Comparison of ENCODE assay signal across 12 mouse cellular contexts in genomic region chr12:108914709-108915340, GRCm38 (mm10). TPM values are rescaled to one million over a fixed set of nuclear protein-coding genes. Genes with fewer than 3 reads are reported as not detected.
DNase-seq lines count a peak whose midpoint lies in the region; ATAC-seq and TF ChIP-seq lines count a peak whose summit lies in the region.
"Had no signal": no experiment of that assay in that cellular context is flagged by ENCODE, and none has a peak within 500 bp of the region (broad histone marks: within the 10 kb centered on the region; RNA-seq: fewer than 3 reads in every experiment).

No protein-coding gene starts in this region.

- peaks cover 85% of the 10 kb centered on the region for H3K4me1 ChIP-seq in forebrain, embryonic 12.5 days
- peaks cover 35% of the 10 kb centered on the region for H3K4me1 ChIP-seq in forebrain, embryonic 16.5 days (replicated peaks; ENCODE audit: control insufficient read depth, insufficient read depth, low read length)
- peaks cover 63% of the 10 kb centered on the region for H3K4me1 ChIP-seq in midbrain, embryonic 10.5 days
- peaks cover 39% of the 10 kb centered on the region for H3K4me1 ChIP-seq in midbrain, postnatal 0 days (ENCODE audit: insufficient read depth, low read length)

- TF ChIP-seq CTCF in midbrain, postnatal 0 days (IDR thresholded peaks at IDR 0.05): no peak
- TF ChIP-seq CTCF in left cerebral cortex, adult 2 months (IDR thresholded peaks at IDR 0.05): no peak

- H3K36me3 ChIP-seq in forebrain, embryonic 12.5 days (replicated peaks): no peaks in the 10 kb centered on the region
- H3K36me3 ChIP-seq in forebrain, embryonic 16.5 days (ENCODE audit: control insufficient read depth, insufficient read depth): no peaks in the 10 kb centered on the region
- no peaks in the 10 kb centered on the region for H3K36me3 ChIP-seq in midbrain, embryonic 10.5 days
- no peaks in the 10 kb centered on the region for H3K36me3 ChIP-seq in midbrain, postnatal 0 days (ENCODE audit: insufficient read depth, low read length)
- no peaks in the 10 kb centered on the region for H3K36me3 ChIP-seq in myocyte (ENCODE audit: control insufficient read depth, insufficient read depth)

- no peak overlapping the region for H3K4me2 ChIP-seq in forebrain, embryonic 12.5 days
- H3K4me2 ChIP-seq in forebrain, embryonic 16.5 days (ENCODE audit: low read length): no peak overlapping the region
- no peak overlapping the region for H3K4me2 ChIP-seq in midbrain, postnatal 0 days (ENCODE audit: low read depth, low read length, poor library complexity, severe bottlenecking)
- peak overlapping the region; percentile 30 for H3K4me2 ChIP-seq in myocyte (ENCODE audit: low read depth)

- H3K9me3 ChIP-seq in forebrain, embryonic 12.5 days: no peaks in the 10 kb centered on the region
- H3K9me3 ChIP-seq in forebrain, embryonic 16.5 days (ENCODE audit: control insufficient read depth, low read length): no peaks in the 10 kb centered on the region
- no peaks in the 10 kb centered on the region for H3K9me3 ChIP-seq in midbrain, embryonic 10.5 days (replicated peaks)
- H3K9me3 ChIP-seq in midbrain, postnatal 0 days (ENCODE audit: low read length): no peaks in the 10 kb centered on the region

- 0 out of 2 replicates have a peak overlapping the region, but pooled peaks have one; percentile 38 for H3K27ac ChIP-seq in forebrain, embryonic 12.5 days
- H3K27ac ChIP-seq in forebrain, embryonic 16.5 days (ENCODE audit: low read length): no peak overlapping the region
- H3K27ac ChIP-seq in midbrain, embryonic 10.5 days (replicated peaks): peak overlapping the region; percentile 77
- no peak overlapping the region for H3K27ac ChIP-seq in midbrain, postnatal 0 days (ENCODE audit: low read depth, low read length)
- no peak overlapping the region for H3K27ac ChIP-seq in left cerebral cortex, adult 2 months

- H3K4me3 ChIP-seq in forebrain, embryonic 12.5 days (replicated peaks): no peak overlapping the region
- no peak overlapping the region for H3K4me3 ChIP-seq in forebrain, embryonic 16.5 days (replicated peaks; ENCODE audit: low read length)
- no peak overlapping the region for H3K4me3 ChIP-seq in midbrain, embryonic 10.5 days
- no peak overlapping the region for H3K4me3 ChIP-seq in midbrain, postnatal 0 days (ENCODE audit: low read depth, low read length)
- H3K4me3 ChIP-seq in myocyte: no peak overlapping the region
- H3K4me3 ChIP-seq in left cerebral cortex, adult 2 months: no peak overlapping the region

- H3K27me3 ChIP-seq in forebrain, embryonic 12.5 days: peaks cover 8% of the 10 kb centered on the region
- H3K27me3 ChIP-seq in forebrain, embryonic 16.5 days (replicated peaks; ENCODE audit: control insufficient read depth, insufficient read depth, low read length): no peaks in the 10 kb centered on the region
- 0 out of 2 replicates have a peak, but pooled peaks cover 5% of the 10 kb centered on the region for H3K27me3 ChIP-seq in midbrain, embryonic 10.5 days (ENCODE audit: low read depth, poor library complexity, severe bottlenecking)
- no peaks in the 10 kb centered on the region for H3K27me3 ChIP-seq in midbrain, postnatal 0 days (ENCODE audit: insufficient read depth, low read length)
- no peaks in the 10 kb centered on the region for H3K27me3 ChIP-seq in myocyte (ENCODE audit: control insufficient read depth, insufficient read depth, insufficient read length)

- 69% methylated on average over 12 of the region's 12 CpGs for WGBS in forebrain, embryonic 12.5 days
- WGBS in forebrain, embryonic 16.5 days: 59% methylated on average over 12 of the region's 12 CpGs
- WGBS in midbrain, embryonic 10.5 days: 74% methylated on average over 12 of the region's 12 CpGs
- WGBS in midbrain, postnatal 0 days: 62% methylated on average over 12 of the region's 12 CpGs

- intact Hi-C loops in left cerebral cortex, adult 2 months (cut with DNase I): no loop called here

- no peak for DNase-seq in midbrain, embryonic 10.5 days (ENCODE audit: low spot score)
- DNase-seq in midbrain, postnatal 0 days (ENCODE audit: low spot score): no peak
- DNase-seq in forelimb bud, embryonic 11.5 days (ENCODE audit: low read depth, low spot score): peak; percentile 47
- no peak for DNase-seq in left cerebral cortex, adult 2 months (ENCODE audit: extremely low spot score in 1 of 2, low spot score in 2 of 2)
- no peak for DNase-seq in MN1 (ENCODE audit: low spot score)
- DNase-seq: adrenal gland, adult 8-10 months; cerebellum, adult 11 months had no signal

- H3ac ChIP-seq in myocyte (ENCODE audit: control insufficient read depth, insufficient read length): no peak overlapping the region

- TF ChIP-seq POLR2A in myocyte (IDR thresholded peaks at IDR 0.05; ENCODE audit: insufficient read length, low read depth): no peak

- ATAC-seq in forebrain, embryonic 12.5 days (ENCODE audit: low FRiP score): no peak
- no peak for ATAC-seq in forebrain, embryonic 16.5 days
- ATAC-seq in midbrain, postnatal 0 days (ENCODE audit: low FRiP score): no peak
- ATAC-seq: inflammation-experienced regulatory T-cells, adult 6 months; lung, postnatal 0 days had no signal

- no peaks in the 10 kb centered on the region for H3K79me2 ChIP-seq in myocyte (ENCODE audit: control insufficient read depth, insufficient read depth)

- H3K9ac ChIP-seq in forebrain, embryonic 12.5 days: no peak overlapping the region
- H3K9ac ChIP-seq in forebrain, embryonic 16.5 days (replicated peaks; ENCODE audit: low read depth, low read length): no peak overlapping the region
- H3K9ac ChIP-seq in midbrain, postnatal 0 days (replicated peaks; ENCODE audit: low read length, poor library complexity, severe bottlenecking): no peak overlapping the region

TF ChIP-seq in myocyte, 11 proteins besides CTCF, POLR2A, EP300 and RAD21:
- TF ChIP-seq TCF12 (IDR thresholded peaks at IDR 0.05; ENCODE audit: insufficient read depth, poor library complexity, severe bottlenecking) (no peak), SRF (IDR thresholded peaks at IDR 0.05; ENCODE audit: control insufficient read depth, insufficient read length, low read depth) (no peak), MAX (IDR thresholded peaks at IDR 0.05; ENCODE audit: low read depth) (no peak), REST (IDR thresholded peaks at IDR 0.05; ENCODE audit: insufficient read depth, insufficient read length) (no peak), MYOG (IDR thresholded peaks at IDR 0.05; ENCODE audit: control insufficient read depth in 1 of 3, insufficient read depth in 1 of 3, insufficient read length in 2 of 3, low read depth in 2 of 3) (no peak), MYOD1 (IDR thresholded peaks at IDR 0.05; ENCODE audit: control insufficient read depth in 1 of 3, insufficient read length in 2 of 3, low read depth in 2 of 3) (no peak), CEBPB (IDR thresholded peaks at IDR 0.05; ENCODE audit: insufficient read depth, poor library complexity, severe bottlenecking) (no peak), USF1 (IDR thresholded peaks at IDR 0.05; ENCODE audit: low read depth) (no peak), E2F4 (IDR thresholded peaks at IDR 0.05; ENCODE audit: insufficient read depth) (no peak), TCF3 (IDR thresholded peaks at IDR 0.05; ENCODE audit: insufficient read length, low read depth) (no peak), POLR2AphosphoS2 (IDR thresholded peaks at IDR 0.05; ENCODE audit: insufficient read length, low read depth) (no peak)

RNA-seq across cellular contexts. Expression of gene Wars, which starts 20.9 kb away (rescaled TPM):
- polyA plus RNA-seq in forebrain, embryonic 12.5 days (2016; fragmentation: Nextera tagmentation; extraction: Ambion mirVana): 126 and 130 TPM in 2 replicates
- polyA plus RNA-seq in forebrain, embryonic 16.5 days (2015; fragmentation: Nextera tagmentation; extraction: Ambion mirVana): 113 and 114 TPM in 2 replicates
- polyA plus RNA-seq in midbrain, embryonic 10.5 days (2016; fragmentation: Nextera tagmentation; extraction: Ambion mirVana): 151 and 156 TPM in 2 replicates
- total RNA-seq in midbrain, postnatal 0 days (2014; rRNA removed): 108 and 142 TPM in 2 replicates
- 97.3 and 99.1 TPM in 2 replicates for polyA plus RNA-seq in midbrain, postnatal 0 days (2015; fragmentation: Nextera tagmentation; extraction: Ambion mirVana)
- polyA plus RNA-seq in myocyte (2012; fragmentation: generic; extraction: Trizol): 180 TPM
- total RNA-seq in left cerebral cortex, adult 2 months (2021): 10 to 100 TPM; 84.8 to 86.0 TPM

RNA-seq across cellular contexts. Expression of gene Wdr25, which starts 21.4 kb away (rescaled TPM):
- polyA plus RNA-seq in forebrain, embryonic 12.5 days (2016; fragmentation: Nextera tagmentation; extraction: Ambion mirVana): 7.2 and 7.6 TPM in 2 replicates
- 8.6 and 9.1 TPM in 2 replicates for polyA plus RNA-seq in forebrain, embryonic 16.5 days (2015; fragmentation: Nextera tagmentation; extraction: Ambion mirVana)
- polyA plus RNA-seq in midbrain, embryonic 10.5 days (2016; fragmentation: Nextera tagmentation; extraction: Ambion mirVana): 7.3 and 11.2 TPM in 2 replicates
- total RNA-seq in midbrain, postnatal 0 days (2014; rRNA removed): 5.2 and 6.5 TPM in 2 replicates
- 5.1 and 6.1 TPM in 2 replicates for polyA plus RNA-seq in midbrain, postnatal 0 days (2015; fragmentation: Nextera tagmentation; extraction: Ambion mirVana)
- 14.0 TPM for polyA plus RNA-seq in myocyte (2012; fragmentation: generic; extraction: Trizol)
- 10 to 100 TPM; 10.2 to 13.4 TPM for total RNA-seq in left cerebral cortex, adult 2 months (2021)

Comparison
In these comparisons a context has a peak if more than half of its experiments do, and no peak if none do; other contexts are left out.
1. H3K27ac ChIP-seq: peak in forebrain, embryonic 12.5 days (single experiment) and midbrain, embryonic 10.5 days (single experiment); none in forebrain, embryonic 16.5 days (single experiment), midbrain, postnatal 0 days (single experiment) and left cerebral cortex, adult 2 months (single experiment).